ENCODE assay signal across 10 mouse cellular contexts in the genomic region with DNA sequence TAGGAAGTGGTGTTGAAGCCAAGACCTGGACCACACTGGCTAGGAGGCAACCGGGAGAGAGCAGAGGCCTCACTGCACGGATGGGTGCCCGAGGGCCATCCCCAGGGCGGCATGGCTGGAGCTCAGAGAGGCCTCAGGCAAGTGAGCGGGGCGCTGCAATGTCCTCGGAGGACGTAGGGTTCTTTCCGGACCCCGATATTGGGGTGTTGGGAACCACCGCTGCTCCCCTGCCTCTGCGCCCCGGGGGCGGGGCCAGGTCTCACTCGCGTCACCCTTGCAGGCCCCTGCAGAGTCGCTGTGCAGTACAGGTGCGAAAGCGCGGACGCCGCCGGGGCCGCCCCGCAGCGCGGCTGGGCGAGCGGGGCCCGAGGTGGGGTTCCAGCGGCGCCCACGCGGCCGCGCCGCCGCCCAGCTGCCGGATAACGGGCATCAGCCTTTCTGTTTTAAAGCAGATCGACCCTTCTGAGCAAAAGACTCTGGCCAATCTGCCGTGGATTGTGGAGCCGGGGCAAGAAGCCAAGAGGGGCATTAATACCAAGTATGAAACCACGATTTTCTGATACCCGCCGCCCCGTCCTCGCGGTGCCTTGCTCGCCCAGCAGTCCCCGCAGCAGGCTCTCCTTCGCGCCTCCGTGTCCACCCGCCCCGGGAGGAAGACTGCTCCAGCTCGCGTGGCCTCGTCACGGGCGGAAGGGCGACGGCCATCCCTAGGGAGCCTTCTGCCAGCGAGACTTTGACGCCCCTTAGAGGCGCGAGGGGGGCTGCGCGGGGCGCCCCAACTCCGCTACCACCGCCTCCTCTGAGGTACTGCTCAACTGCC.
A peak's percentile ranks its signal among the peaks of the same experiment; 100 is the strongest.
DNase-seq lines count a peak whose midpoint lies in the region; ATAC-seq and TF ChIP-seq lines count a peak whose summit lies in the region.
"Had no signal": no experiment of that assay in that cellular context is flagged by ENCODE, and none has a peak within 500 bp of the region (broad histone marks: within the 10 kb centered on the region; RNA-seq: fewer than 3 reads in every experiment).

No protein-coding gene starts in this region.

- H3K36me3 ChIP-seq in lung, embryonic 14.5 days (ENCODE audit: insufficient read depth): no peaks in the 10 kb centered on the region
- H3K36me3 ChIP-seq in intestine, embryonic 15.5 days: no peaks in the 10 kb centered on the region

- peak overlapping the region; percentile 85 for H3K4me2 ChIP-seq in lung, embryonic 14.5 days
- peak overlapping the region; percentile 89 for H3K4me2 ChIP-seq in intestine, embryonic 15.5 days (replicated peaks)

- no peaks in the 10 kb centered on the region for H3K9me3 ChIP-seq in lung, embryonic 14.5 days (ENCODE audit: low read depth, low read length)
- H3K9me3 ChIP-seq in intestine, embryonic 15.5 days: no peaks in the 10 kb centered on the region

- no peak for TF ChIP-seq CTCF in lung, embryonic 14.5 days (IDR thresholded peaks at IDR 0.05; ENCODE audit: low read depth)

- H3K9ac ChIP-seq in lung, embryonic 14.5 days: peak overlapping the region; percentile 29; the same call in 1 of the 2 replicates
- peak overlapping the region; percentile 36 for H3K9ac ChIP-seq in intestine, embryonic 15.5 days

- DNase-seq in lung, embryonic 14.5 days: peak; percentile 40
- no peak for DNase-seq in lung, adult 18-20 months
- DNase-seq in heart, adult 11 months: peak; percentile 96
- DNase-seq in lung, postnatal 25 days (ENCODE audit: low spot score): peak; percentile 3
- peak; percentile 18 to 65 for DNase-seq in spleen, postnatal 4 days (ENCODE audit: low spot score in 2 of 2)
- no peak for DNase-seq in layer of hippocampus, adult 11-12 months (ENCODE audit: low spot score)

- H3K4me3 ChIP-seq in lung, embryonic 14.5 days (ENCODE audit: low read depth, low read length): peak overlapping the region; percentile 42
- peak overlapping the region; percentile 44 for H3K4me3 ChIP-seq in intestine, embryonic 15.5 days (replicated peaks)

- no peak overlapping the region for H3K27ac ChIP-seq in lung, embryonic 14.5 days (ENCODE audit: low read depth)
- no peak overlapping the region for H3K27ac ChIP-seq in intestine, embryonic 15.5 days
- H3K27ac ChIP-seq: macrophage had no signal

- peaks cover 29% of the 10 kb centered on the region; the same call in 1 of the 2 replicates for H3K27me3 ChIP-seq in lung, embryonic 14.5 days (ENCODE audit: insufficient read depth, low read length)
- peaks cover 28% of the 10 kb centered on the region for H3K27me3 ChIP-seq in intestine, embryonic 15.5 days (replicated peaks)
- H3K27me3 ChIP-seq: Patski had no signal

- ATAC-seq in lung, embryonic 14.5 days (ENCODE audit: insufficient read depth): peak; percentile 40; the same call in 1 of the 2 replicates
- peak; percentile 39 for ATAC-seq in common myeloid progenitor, adult 5-6 weeks (replicated peaks; ENCODE audit: low read depth, poor library complexity, severe bottlenecking)
- ATAC-seq in intestine, embryonic 15.5 days: peak; percentile 69
- ATAC-seq: Patski had no signal

- 2% methylated on average over 72 of the region's 72 CpGs for WGBS in lung, embryonic 14.5 days
- 3% methylated on average over 72 of the region's 72 CpGs for WGBS in intestine, embryonic 15.5 days

- H3K4me1 ChIP-seq in lung, embryonic 14.5 days (ENCODE audit: insufficient read depth): no peaks in the 10 kb centered on the region
- H3K4me1 ChIP-seq in intestine, embryonic 15.5 days (replicated peaks): peaks cover 10% of the 10 kb centered on the region; the same call in 1 of the 2 replicates

Comparison
In these comparisons a context has a peak if more than half of its experiments do, and no peak if none do; other contexts are left out.
1. DNase-seq: peak in lung, embryonic 14.5 days (single experiment), heart, adult 11 months (single experiment), lung, postnatal 25 days (single experiment) and spleen, postnatal 4 days (2 of 2); none in lung, adult 18-20 months (0 of 2) and layer of hippocampus, adult 11-12 months (single experiment).
2. Peak in every context shown above with its lines, with median percentiles within 50 percentile points of each other: ATAC-seq.